Mouse (Mus musculus) C2C12 (cell line): ENCODE results near the gene Bcor. TPM values are rescaled to one million over a fixed set of nuclear protein-coding genes. Genes with fewer than 3 reads are reported as not detected.
A peak's percentile ranks its signal among the peaks of the same experiment; 100 is the strongest.

Experiments used
- H3K27me3 ChIP-seq: one replicate; pipeline ENCODE4 v1.6.1; 2011; ENCODE audit not compliant: control insufficient read depth, insufficient read depth, insufficient read length
- H3K36me3 ChIP-seq: one replicate; pipeline ENCODE4 v1.6.1; 2011; ENCODE audit not compliant: control insufficient read depth, insufficient read depth
- H3K4me3 ChIP-seq: one replicate; pipeline ENCODE4 v1.5.1; 2011; ENCODE audit warnings: mild to moderate bottlenecking, control low read depth; ENCODE audit not compliant: poor library complexity, insufficient read depth, severe bottlenecking
- H3K79me2 ChIP-seq: one replicate; pipeline ENCODE4 v1.6.1; 2011; ENCODE audit not compliant: control insufficient read depth, insufficient read depth
- H3K79me3 ChIP-seq: one replicate; pipeline ENCODE4 v1.6.1; 2011; ENCODE audit warnings: low read depth, control low read depth
- H3ac ChIP-seq: one replicate; pipeline ENCODE3; 2011; ENCODE audit warnings: low read depth; ENCODE audit not compliant: control insufficient read depth, insufficient read length
- CEBPB ChIP-seq: IDR thresholded peaks from one replicate; pipeline ENCODE4 v1.6.1; 2011; ENCODE audit warnings: low read depth, mild to moderate bottlenecking, control low read depth, moderate library complexity
- CTCF ChIP-seq: IDR thresholded peaks from one replicate; pipeline ENCODE4 v1.5.1; 2011; ENCODE audit not compliant: control insufficient read depth, insufficient read depth, insufficient read length
- FOSL1 ChIP-seq: IDR thresholded peaks from one replicate; pipeline ENCODE4 v1.8.0; 2011; ENCODE audit warnings: mild to moderate bottlenecking, low read length; ENCODE audit not compliant: poor library complexity, insufficient read depth, severe bottlenecking
- MAX ChIP-seq: IDR thresholded peaks from one replicate; pipeline ENCODE4 v1.6.1; 2011; ENCODE audit warnings: mild to moderate bottlenecking, control low read depth
- MYOD1 ChIP-seq: IDR thresholded peaks from one replicate; pipeline ENCODE4 v1.6.1; 2011; ENCODE audit warnings: low read depth; ENCODE audit not compliant: control insufficient read depth, insufficient read length
- MYOG ChIP-seq: IDR thresholded peaks from one replicate; pipeline ENCODE4 v1.6.1; 2011; ENCODE audit not compliant: control insufficient read depth, insufficient read length; ENCODE audit errors: extremely low read depth
- USF1 ChIP-seq: IDR thresholded peaks from one replicate; pipeline ENCODE4 v1.6.1; 2011; ENCODE audit warnings: low read depth, mild to moderate bottlenecking, control low read depth, moderate library complexity
- polyA plus RNA-seq: library from polyadenylated mRNA; unstranded; fragments of >200 nt; fragmentation: generic; extraction: Trizol; gene quantifications from one replicate; pipeline ENCODE4 v1.2.1, GENCODE M21; 2012; ENCODE audit warnings: missing spikeins

The Bcor gene
- polyA plus RNA-seq, 1 experiment: 15.2 TPM

GRCm38 (mm10) chrX:12086674-12087510 is 73.3 kb downstream of the Bcor start:
- Histone ChIP-seq H3K79me3 (peaks cover 3% of the 10 kb centered on the region), H3K27me3 (no peaks in the 10 kb centered on the region)

GRCm38 (mm10) chrX:12085949-12086348 is 74.2 kb downstream of the Bcor start:
- TF ChIP-seq FOSL1: no peak
- no peak for TF ChIP-seq MYOD1
- no peak for TF ChIP-seq USF1
- no peak for TF ChIP-seq CEBPB
- TF ChIP-seq MYOG: no peak
- TF ChIP-seq MAX: no peak
- no peak for TF ChIP-seq CTCF
- Histone ChIP-seq H3K79me3 (peaks cover 3% of the 10 kb centered on the region), H3K27me3 (no peaks in the 10 kb centered on the region), H3K4me3 (no peak overlapping the region), H3K79me2 (no peaks in the 10 kb centered on the region), H3K36me3 (no peaks in the 10 kb centered on the region), H3ac (no peak overlapping the region)

More at GRCm38 (mm10) chrX:12086674-12087510, 73.3 kb downstream of the Bcor start:
- H3ac ChIP-seq: peak overlapping the region; percentile 84
- no peaks in the 10 kb centered on the region for H3K36me3 ChIP-seq
- no peaks in the 10 kb centered on the region for H3K79me2 ChIP-seq
- TF ChIP-seq MAX: no peak
- TF ChIP-seq MYOD1: no peak
- TF ChIP-seq CTCF: no peak
- no peak for TF ChIP-seq MYOG
- no peak for TF ChIP-seq USF1
- TF ChIP-seq FOSL1: no peak
- TF ChIP-seq CEBPB: no peak
- H3K4me3 ChIP-seq: peak overlapping the region; percentile 25

- H3ac ChIP-seq: no peak overlapping the region
- H3K79me3 ChIP-seq: peaks cover 3% of the 10 kb centered on the region
- TF ChIP-seq FOSL1: no peak
- TF ChIP-seq MAX: no peak
- H3K36me3 ChIP-seq: no peaks in the 10 kb centered on the region
- no peaks in the 10 kb centered on the region for H3K79me2 ChIP-seq
- no peaks in the 10 kb centered on the region for H3K27me3 ChIP-seq
- H3K4me3 ChIP-seq: no peak overlapping the region
These were observed 74.9 kb downstream of the Bcor start for GRCm38 (mm10) chrX:12085290-12085689.

GRCm38 (mm10) chrX:12084698-12085097 is 75.5 kb downstream of the Bcor start:
- Histone ChIP-seq H3ac (no peak overlapping the region), H3K4me3 (no peak overlapping the region), H3K79me3 (peaks cover 3% of the 10 kb centered on the region), H3K79me2 (no peaks in the 10 kb centered on the region), H3K36me3 (no peaks in the 10 kb centered on the region), H3K27me3 (no peaks in the 10 kb centered on the region)
- TF ChIP-seq USF1: no peak
- no peak for TF ChIP-seq CTCF
- TF ChIP-seq MYOG: no peak
- no peak for TF ChIP-seq MAX
- TF ChIP-seq CEBPB: no peak
- TF ChIP-seq FOSL1: no peak
- no peak for TF ChIP-seq MYOD1

- peaks cover 8% of the 10 kb centered on the region for H3K79me2 ChIP-seq
- no peak for TF ChIP-seq CEBPB
- no peak for TF ChIP-seq MYOD1
- no peak for TF ChIP-seq MAX
- no peak for TF ChIP-seq CTCF
- TF ChIP-seq USF1: no peak
- TF ChIP-seq MYOG: no peak
- no peak for TF ChIP-seq FOSL1
- no peak overlapping the region for H3ac ChIP-seq
- H3K79me3 ChIP-seq: peaks cover 3% of the 10 kb centered on the region
- H3K36me3 ChIP-seq: no peaks in the 10 kb centered on the region
- no peaks in the 10 kb centered on the region for H3K27me3 ChIP-seq
- no peak overlapping the region for H3K4me3 ChIP-seq
These were observed 76.5 kb downstream of the Bcor start for GRCm38 (mm10) chrX:12083631-12084030.

GRCm38 (mm10) chrX:12082736-12083135 is 77.4 kb downstream of the Bcor start:
- H3K4me3 ChIP-seq: no peak overlapping the region
- H3K79me2 ChIP-seq: peaks cover 16% of the 10 kb centered on the region
- H3K36me3 ChIP-seq: no peaks in the 10 kb centered on the region
- no peak overlapping the region for H3ac ChIP-seq
- H3K79me3 ChIP-seq: peaks cover 7% of the 10 kb centered on the region
- TF ChIP-seq MYOD1 (no peak), CEBPB (no peak), MYOG (no peak), USF1 (no peak), MAX (no peak), FOSL1 (no peak), CTCF (no peak)
- H3K27me3 ChIP-seq: no peaks in the 10 kb centered on the region
